In the genomic region with DNA sequence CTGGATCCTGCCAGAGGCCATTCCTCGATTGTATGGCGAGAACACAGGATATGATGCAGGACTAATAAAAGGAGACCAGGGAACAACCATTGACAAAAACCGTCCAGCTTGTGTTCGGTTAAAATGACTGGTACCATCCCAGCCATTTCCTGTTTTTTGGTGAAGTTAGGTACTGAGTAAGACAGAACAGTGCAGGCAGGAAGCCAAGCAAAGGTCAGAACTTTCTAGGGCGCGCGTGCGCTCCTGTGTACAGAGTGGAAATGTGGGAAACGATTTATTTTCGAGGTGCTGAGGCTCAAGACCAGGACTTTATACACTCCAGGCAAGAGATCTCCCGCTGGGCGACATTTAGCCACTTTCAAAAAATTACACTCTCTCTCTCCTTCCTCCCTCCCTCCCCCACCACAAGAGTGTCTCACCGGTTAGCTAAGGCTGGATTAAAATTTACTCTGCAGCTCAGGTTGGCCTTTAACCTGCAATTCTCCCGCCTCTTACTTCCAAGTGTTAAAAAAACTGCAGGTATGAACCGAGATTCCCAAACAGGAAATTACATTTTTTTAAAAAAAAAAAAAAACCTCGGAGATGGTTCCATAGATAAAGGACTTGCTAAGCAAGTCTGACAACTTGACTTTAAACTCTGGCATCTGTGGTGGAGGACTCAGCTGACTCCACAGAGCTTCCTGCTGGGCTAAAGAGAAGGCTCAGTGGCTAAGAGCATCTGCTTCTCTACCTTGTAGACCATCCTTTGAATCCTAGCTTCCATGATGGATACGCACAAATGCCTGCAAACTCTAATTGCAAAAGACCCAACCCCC, we compare ENCODE assay signal across 9 mouse cellular contexts. TPM values are rescaled to one million over a fixed set of nuclear protein-coding genes. Genes with fewer than 3 reads are reported as not detected.
A peak's percentile ranks its signal among the peaks of the same experiment; 100 is the strongest.
DNase-seq lines count a peak whose midpoint lies in the region; ATAC-seq and TF ChIP-seq lines count a peak whose summit lies in the region.
"Had no signal": no experiment of that assay in that cellular context is flagged by ENCODE, and none has a peak within 500 bp of the region (broad histone marks: within the 10 kb centered on the region; RNA-seq: fewer than 3 reads in every experiment).

No protein-coding gene starts in this region.

- no peak overlapping the region for H3K4me3 ChIP-seq in bone marrow macrophage, adult 2 months (ENCODE audit: insufficient read depth, low read length)
- H3K4me3 ChIP-seq: neural tube, embryonic 13.5 days had no signal

- ATAC-seq in neutrophil, adult 5-6 weeks (ENCODE audit: extremely low read depth, insufficient number of reproducible peaks, low FRiP score, poor library complexity, severe bottlenecking): peak; percentile 23; the same call in 1 of the 2 replicates

- H3K4me1 ChIP-seq in bone marrow macrophage, adult 2 months (ENCODE audit: control insufficient read depth, insufficient read depth, low read length): peaks cover 9% of the 10 kb centered on the region
- H3K4me1 ChIP-seq: neural tube, embryonic 13.5 days had no signal

- TF ChIP-seq POLR2A in bone marrow macrophage, adult 2 months (IDR thresholded peaks at IDR 0.05; ENCODE audit: borderline replicate concordance, low read depth, low read length): no peak

- DNase-seq in gastrocnemius, postnatal 25 days: peak; percentile 23
- no peak for DNase-seq in gastrocnemius, postnatal 10 days
- peak; percentile 86 for DNase-seq in kidney, adult 9 months
- no peak for DNase-seq in B cell, adult 2 months
- DNase-seq in left cerebral cortex, postnatal 14 days (ENCODE audit: low spot score in 2 of 2): no peak
- DNase-seq in ovary, adult 18-20 months (ENCODE audit: low spot score): no peak

- H3K27ac ChIP-seq in bone marrow macrophage, adult 2 months (ENCODE audit: insufficient read depth, low read depth, low read length): peak overlapping the region; percentile 6; the same call in 1 of the 2 replicates
- H3K27ac ChIP-seq: neural tube, embryonic 13.5 days had no signal

- no peak for TF ChIP-seq CTCF in bone marrow macrophage, adult 2 months (IDR thresholded peaks at IDR 0.05; ENCODE audit: low read depth, low read length)

- intact Hi-C loops in left cerebral cortex, postnatal 14 days (cut with DNase I): no loop called here

RNA-seq across cellular contexts. Expression of a gene that starts 8.7 kb away (rescaled TPM):
- 10 to 100 TPM; 13.8 to 14.7 TPM for total RNA-seq in gastrocnemius, postnatal 25 days (2021)
- 10 to 100 TPM; 22.7 to 26.7 TPM for total RNA-seq in gastrocnemius, postnatal 10 days (2021)
- 58.8 and 63.0 TPM in 2 replicates for polyA plus RNA-seq in bone marrow macrophage, adult 2 months (2012; ENCODE audit: insufficient read depth, insufficient read length, missing spikeins)
- total RNA-seq in neutrophil, adult 5-6 weeks (2017): 114 and 128 TPM in 2 replicates
- 10 to 100 TPM; 26.5 to 27.8 TPM for total RNA-seq in left cerebral cortex, postnatal 14 days (2021)

RNA-seq across cellular contexts. Expression of a gene that starts 11.7 kb away (rescaled TPM):
- total RNA-seq in gastrocnemius, postnatal 25 days (2021): 10 to 100 TPM; 12.6 to 14.0 TPM
- total RNA-seq in gastrocnemius, postnatal 10 days (2021): 10 to 100 TPM; 15.9 to 16.1 TPM
- 39.1 and 49.3 TPM in 2 replicates for polyA plus RNA-seq in bone marrow macrophage, adult 2 months (2012; ENCODE audit: insufficient read depth, insufficient read length, missing spikeins)
- 65.8 and 67.4 TPM in 2 replicates for total RNA-seq in neutrophil, adult 5-6 weeks (2017)
- 10 to 100 TPM; 26.4 TPM for total RNA-seq in left cerebral cortex, postnatal 14 days (2021)

RNA-seq across cellular contexts. Expression of a gene that starts 11.8 kb away (rescaled TPM):
- 1 to 10 TPM; 7.7 to 7.9 TPM for total RNA-seq in gastrocnemius, postnatal 25 days (2021)
- 1 to 10 TPM; 6.3 to 7.3 TPM for total RNA-seq in gastrocnemius, postnatal 10 days (2021)
- 10.9 and 12.2 TPM in 2 replicates for polyA plus RNA-seq in bone marrow macrophage, adult 2 months (2012; ENCODE audit: insufficient read depth, insufficient read length, missing spikeins)
- total RNA-seq in neutrophil, adult 5-6 weeks (2017): 59.0 and 64.6 TPM in 2 replicates
- 10 to 100 TPM; 68.6 to 71.2 TPM for total RNA-seq in left cerebral cortex, postnatal 14 days (2021)

Comparison
In these comparisons a context has a peak if more than half of its experiments do, and no peak if none do; other contexts are left out.
1. DNase-seq: peak in gastrocnemius, postnatal 25 days (single experiment) and kidney, adult 9 months (single experiment); none in gastrocnemius, postnatal 10 days (single experiment), B cell, adult 2 months (0 of 2), left cerebral cortex, postnatal 14 days (0 of 2) and ovary, adult 18-20 months (single experiment).